Mouse (Mus musculus) A20 (cell line): ENCODE measurements around the gene Wdr49.
"Not testable (repeated sequence)": the region's sequence is repeated elsewhere in the genome, so short reads cannot be mapped to it uniquely, and the experiment has no call there.

Source experiments
- DNase-seq: peaks from one replicate; pipeline ENCODE4 v3.0.0-alpha.2; 2011; ENCODE audit warnings: low read depth, low spot score

The Wdr49 gene

GRCm38 (mm10) chr3:75304621-75305020 lies 177.3 kb downstream of the Wdr49 start:
- no peak for DNase-seq

- DNase-seq, result no peak
Measured at GRCm38 (mm10) chr3:75301072-75301471, 180.9 kb downstream of the Wdr49 start.

GRCm38 (mm10) chr3:75299464-75299863 lies 182.5 kb downstream of the Wdr49 start:
- not testable (repeated sequence) for DNase-seq

GRCm38 (mm10) chr3:75297758-75298111 lies 184.2 kb downstream of the Wdr49 start:
- DNase-seq, result no peak

GRCm38 (mm10) chr3:75297026-75297757 lies 184.8 kb downstream of the Wdr49 start:
- peak; percentile 55 for DNase-seq

GRCm38 (mm10) chr3:75293243-75293642 lies 188.7 kb downstream of the Wdr49 start:
- DNase-seq, result no peak

GRCm38 (mm10) chr3:75277455-75277854 lies 204.5 kb downstream of the Wdr49 start:
- DNase-seq, result peak; percentile 63

GRCm38 (mm10) chr3:75276522-75276921 lies 205.4 kb downstream of the Wdr49 start:
- no peak for DNase-seq

- no peak for DNase-seq
Measured at GRCm38 (mm10) chr3:75275127-75275526, 206.8 kb downstream of the Wdr49 start.

GRCm38 (mm10) chr3:75269978-75270377 lies 212.0 kb downstream of the Wdr49 start, which contains the start of gene Serpini2:
Gene Serpini2, minus strand, starts transcription at chr3:75270078.
- no peak for DNase-seq

GRCm38 (mm10) chr3:75259356-75259755 lies 222.6 kb downstream of the Wdr49 start:
- no peak for DNase-seq
